Mouse (Mus musculus) G1E (cell line): ENCODE data around the gene Trpm8. TPM values are rescaled to one million over a fixed set of nuclear protein-coding genes. Genes with fewer than 3 reads are reported as not detected.

Experiments
- ATAC-seq: 2 replicates; pipeline ENCODE4 v1.8.0; 2016; ENCODE audit warnings: mild to moderate bottlenecking; ENCODE audit not compliant: insufficient number of reproducible peaks, poor library complexity, low FRiP score, severe bottlenecking; ENCODE audit errors: extremely low read depth
- DNase-seq: peaks from one replicate; pipeline ENCODE4 v3.0.0; 2012; ENCODE audit warnings: low spot score
- H3K27me3 ChIP-seq: 2 replicates; pipeline ENCODE4 v1.6.1; 2012; ENCODE audit warnings: mild to moderate bottlenecking, low read length, inconsistent platforms; ENCODE audit not compliant: insufficient read depth
- H3K36me3 ChIP-seq: replicated peaks from 2 replicates; pipeline ENCODE3; 2012; ENCODE audit warnings: mild to moderate bottlenecking, inconsistent platforms
- H3K4me1 ChIP-seq: 2 replicates; pipeline ENCODE4 v1.6.1; 2012; ENCODE audit warnings: low read depth, low read length, inconsistent platforms, mixed read lengths; ENCODE audit not compliant: insufficient read depth
- H3K4me3 ChIP-seq: 2 replicates; pipeline ENCODE4 v1.5.1; 2012; ENCODE audit warnings: low read depth, mild to moderate bottlenecking, inconsistent platforms, low read length, moderate library complexity, mixed read lengths
- H3K9me3 ChIP-seq: replicated peaks from 2 replicates; pipeline ENCODE4 v1.6.1; 2012; ENCODE audit warnings: inconsistent platforms
- CTCF ChIP-seq: IDR thresholded peaks from 2 replicates; pipeline ENCODE4 v1.5.1; 2012; ENCODE audit warnings: low read depth, low read length, inconsistent platforms, mixed read lengths
- GATA1 ChIP-seq: IDR thresholded peaks from 2 replicates; pipeline ENCODE4 v1.6.1; 2012; ENCODE audit warnings: borderline replicate concordance, low read length, inconsistent platforms, mixed read lengths
- GATA2 ChIP-seq: IDR thresholded peaks from 2 replicates; pipeline ENCODE4 v1.6.1; 2012; ENCODE audit warnings: low read depth, low read length, inconsistent platforms, borderline replicate concordance
- POLR2AphosphoS5 ChIP-seq: IDR thresholded peaks from 2 replicates; pipeline ENCODE4 v1.6.1; 2012; ENCODE audit warnings: low read depth, low read length, inconsistent platforms; ENCODE audit not compliant: insufficient replicate concordance
- TAL1 ChIP-seq: conservative IDR thresholded peaks from 2 replicates; pipeline ENCODE4 v1.6.1; 2012; ENCODE audit warnings: low read depth, low read length, inconsistent platforms, mixed read lengths
- polyA plus RNA-seq: library from polyadenylated mRNA; stranded (reverse); fragments of >175 nt; gene quantifications from 2 replicates; pipeline ENCODE4 v1.2.3, GENCODE M21; 2012
- total RNA-seq, 2 experiments: library from RNA; stranded (forward) in 1 of 2; stranded (reverse) in 1 of 2; fragments of 200-1000 nt in 1 of 2; fragments of >200 nt in 1 of 2; fragmentation: Nextera tagmentation in 1 of 2; gene quantifications; 2 replicates each; pipeline ENCODE4 v1.2.3; 2014 to 2017

Gene Trpm8
- total and polyA plus RNA-seq, 3 experiments: not detected

DNA sequence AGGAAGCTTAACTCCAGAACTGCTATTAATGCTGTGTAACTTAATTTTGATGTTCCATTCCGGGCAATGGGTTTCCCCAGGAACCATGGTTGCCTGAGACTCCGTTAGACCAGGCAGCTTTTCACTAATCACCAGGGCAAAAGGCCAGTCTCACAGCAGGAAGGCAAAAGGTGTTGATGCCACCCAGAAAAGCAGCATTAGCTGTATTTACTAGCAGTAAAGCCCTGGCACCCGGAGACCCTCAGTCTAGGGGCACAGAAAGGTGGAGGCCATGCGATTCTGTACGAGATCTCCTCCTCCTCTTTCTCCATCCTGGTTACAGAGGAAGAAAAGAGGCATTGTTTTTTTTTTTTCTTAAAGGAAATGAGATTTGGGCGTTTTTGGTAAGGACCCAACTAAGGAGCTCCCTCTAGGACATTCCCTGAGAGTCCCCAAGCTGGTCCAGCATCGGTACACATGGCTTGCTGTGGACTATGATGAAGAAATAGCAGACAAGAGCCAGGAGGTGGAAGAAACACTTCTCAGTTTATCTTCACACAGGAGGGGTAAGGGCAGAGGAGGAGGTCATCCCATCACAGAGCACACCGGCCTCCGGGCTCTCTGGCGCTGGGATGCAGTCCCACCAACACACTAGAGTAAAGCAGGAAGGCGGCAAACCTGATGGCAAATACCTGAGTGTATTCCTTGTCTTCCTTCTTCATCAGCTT, 2.9 kb upstream of the Trpm8 start:
- H3K4me3 ChIP-seq: no peak overlapping the region
- H3K4me1 ChIP-seq: peaks cover 50% of the 10 kb centered on the region
- no peak for DNase-seq
- H3K9me3 ChIP-seq: no peaks in the 10 kb centered on the region; the same call in 1 of the 2 replicates
- peaks cover 65% of the 10 kb centered on the region for H3K36me3 ChIP-seq
- H3K27me3 ChIP-seq: no peaks in the 10 kb centered on the region
- no peak for TF ChIP-seq CTCF
- TF ChIP-seq GATA1: no peak
- TF ChIP-seq POLR2AphosphoS5: no peak
- no peak for TF ChIP-seq GATA2
- no peak for TF ChIP-seq TAL1
- ATAC-seq: no peak

DNA sequence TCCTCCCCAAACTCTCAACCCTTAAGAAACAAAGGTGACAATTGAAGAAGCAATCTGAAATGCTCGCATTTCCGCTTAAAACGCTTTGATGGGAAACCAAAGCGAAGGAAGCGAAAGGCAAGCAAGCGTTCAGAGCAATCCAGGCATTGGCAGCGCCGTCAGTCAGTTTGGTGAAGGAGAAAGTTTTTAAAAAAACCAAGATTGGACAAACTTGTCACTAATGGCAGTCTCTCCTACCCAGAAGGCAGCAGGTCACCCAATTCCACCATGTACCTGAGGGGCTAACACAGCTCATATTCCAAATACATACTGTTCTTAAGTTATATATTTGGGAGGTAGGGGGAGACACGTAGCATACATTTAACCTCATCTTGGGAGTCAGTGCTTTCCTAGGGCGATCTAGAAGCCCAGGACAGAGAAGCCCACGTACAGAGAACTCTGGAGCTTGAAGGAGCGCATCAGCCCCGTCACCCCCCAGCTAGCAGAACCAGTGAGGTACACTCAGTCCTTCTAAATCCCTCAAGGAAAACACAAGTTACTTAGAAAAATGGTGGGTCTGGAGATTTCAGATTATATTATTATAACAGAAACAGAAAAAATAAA, 2.3 kb upstream of the Trpm8 start:
- no peak for DNase-seq
- Histone ChIP-seq H3K27me3 (0 out of 2 replicates have a peak, but pooled peaks cover 3% of the 10 kb centered on the region), H3K9me3 (no peaks in the 10 kb centered on the region; the same call in 1 of the 2 replicates), H3K36me3 (peaks cover 58% of the 10 kb centered on the region), H3K4me3 (no peak overlapping the region), H3K4me1 (peaks cover 52% of the 10 kb centered on the region)
- no peak for ATAC-seq
- no peak for TF ChIP-seq CTCF
- no peak for TF ChIP-seq POLR2AphosphoS5
- TF ChIP-seq GATA1: no peak
- TF ChIP-seq GATA2: no peak
- TF ChIP-seq TAL1: no peak

DNA sequence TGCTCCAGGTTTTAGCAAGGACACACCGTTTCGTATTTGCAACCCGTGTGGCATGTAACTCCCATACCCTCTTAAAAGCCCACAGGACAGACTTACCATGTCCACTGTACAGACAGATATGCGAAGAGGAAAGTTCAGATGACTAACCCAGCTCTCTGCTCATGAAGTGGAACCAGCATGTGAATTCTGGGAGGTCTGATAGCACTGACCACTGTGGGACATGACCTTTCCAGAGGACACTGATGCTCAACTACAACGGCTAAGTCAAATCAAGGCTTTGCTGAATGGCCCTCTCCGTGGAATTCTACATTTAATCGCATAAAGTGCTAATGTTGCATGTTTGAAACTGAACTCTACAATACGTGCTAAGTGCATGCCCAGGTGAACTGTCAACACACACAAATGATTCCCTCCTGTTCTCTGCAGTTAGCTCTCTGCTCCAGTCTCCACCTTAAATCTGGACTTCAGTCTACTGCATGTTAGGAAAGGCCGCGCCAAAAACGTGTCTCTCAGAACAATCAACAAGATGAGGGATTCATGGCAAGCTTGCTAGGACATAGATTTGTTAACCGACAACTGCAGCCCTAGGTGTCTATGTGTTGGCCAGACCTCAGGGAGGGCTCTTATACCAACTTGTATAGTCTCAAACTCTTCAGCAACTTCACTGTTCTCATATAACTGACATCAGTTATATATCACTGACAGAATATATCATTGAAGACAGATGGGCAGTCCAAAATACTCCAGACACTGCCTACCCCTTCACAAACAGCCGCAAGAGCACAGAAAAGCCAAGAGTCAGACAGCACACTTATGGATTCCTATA, 1.6 kb upstream of the Trpm8 start:
- H3K4me1 ChIP-seq: peaks cover 52% of the 10 kb centered on the region
- peaks cover 53% of the 10 kb centered on the region for H3K36me3 ChIP-seq
- H3K27me3 ChIP-seq: 0 out of 2 replicates have a peak, but pooled peaks cover 4% of the 10 kb centered on the region
- peak overlapping the region; percentile 72 for H3K4me3 ChIP-seq
- ATAC-seq (no peak), DNase-seq (no peak)
- no peak for TF ChIP-seq GATA1
- no peak for TF ChIP-seq CTCF
- TF ChIP-seq GATA2: no peak
- TF ChIP-seq POLR2AphosphoS5: no peak
- TF ChIP-seq TAL1: no peak
- H3K9me3 ChIP-seq: no peaks in the 10 kb centered on the region; the same call in 1 of the 2 replicates

DNA sequence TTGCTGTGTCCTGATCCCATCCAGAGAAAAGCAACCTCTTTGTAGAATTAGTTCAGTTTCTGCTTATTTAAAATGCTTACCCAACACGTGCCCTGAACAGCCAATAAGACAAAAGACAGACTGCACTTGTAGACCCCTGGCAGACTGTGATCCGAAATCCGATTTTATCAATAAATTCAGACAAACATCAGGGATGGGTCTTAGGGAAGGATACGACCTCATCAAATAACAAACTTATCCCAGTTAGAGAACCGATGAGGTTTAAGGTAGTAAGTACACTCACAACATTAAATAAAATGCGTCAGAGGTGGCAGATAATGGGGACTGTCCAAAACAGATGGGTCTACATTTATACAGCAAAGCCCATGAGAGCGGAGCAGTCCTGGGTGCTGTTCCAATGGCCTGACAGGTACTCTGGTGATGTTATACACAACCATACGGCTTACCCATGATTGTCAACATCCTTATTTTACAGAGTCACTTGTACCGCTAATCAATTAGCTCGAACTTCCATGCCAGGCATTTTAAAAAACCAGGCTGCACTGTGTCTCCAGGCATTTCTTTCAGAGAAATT, 850 bp upstream of the Trpm8 start:
- Histone ChIP-seq H3K4me1 (peaks cover 52% of the 10 kb centered on the region), H3K36me3 (peaks cover 47% of the 10 kb centered on the region), H3K27me3 (peaks cover 7% of the 10 kb centered on the region; the same call in 1 of the 2 replicates), H3K4me3 (peak overlapping the region; percentile 72), H3K9me3 (no peaks in the 10 kb centered on the region; the same call in 1 of the 2 replicates)
- no peak for DNase-seq
- ATAC-seq: peak; percentile 4
- TF ChIP-seq GATA1 (no peak), POLR2AphosphoS5 (no peak), CTCF (no peak), TAL1 (no peak), GATA2 (no peak)

DNA sequence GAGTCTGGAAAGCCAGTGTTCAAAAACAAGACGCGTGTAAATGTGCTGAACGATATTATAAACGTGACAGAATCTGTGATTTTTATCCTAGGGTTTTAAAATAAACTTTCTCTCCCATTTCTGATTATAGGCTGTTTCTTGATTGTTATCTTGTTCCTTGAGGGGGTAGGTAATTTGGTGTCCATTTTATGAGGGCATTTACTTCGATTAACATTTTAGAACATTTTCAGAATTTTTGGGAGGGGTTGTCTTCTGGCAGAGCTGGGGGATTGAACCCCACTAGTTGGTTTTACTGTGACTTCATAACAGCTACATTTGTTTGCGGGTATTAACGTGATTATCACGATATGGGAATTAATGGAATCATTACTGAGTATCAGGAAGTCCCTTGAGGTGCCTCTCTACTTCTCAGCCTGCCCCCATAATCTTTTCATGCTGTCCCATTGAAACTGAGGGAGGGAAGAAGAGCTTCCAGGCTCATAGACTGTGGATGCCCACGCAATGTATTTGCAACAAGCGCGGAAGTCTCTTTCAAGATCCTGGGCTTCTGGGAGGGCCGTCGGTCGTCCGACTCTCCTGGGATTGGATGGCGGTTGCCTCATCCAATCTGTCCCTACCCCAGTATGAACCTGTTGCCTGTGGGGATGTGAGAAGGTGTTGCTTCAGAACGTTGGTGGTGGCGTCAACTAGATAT, 504 bp downstream of the Trpm8 start:
- Histone ChIP-seq H3K36me3 (peaks cover 34% of the 10 kb centered on the region), H3K9me3 (no peaks in the 10 kb centered on the region), H3K27me3 (peaks cover 7% of the 10 kb centered on the region; the same call in 1 of the 2 replicates), H3K4me3 (peak overlapping the region; percentile 72), H3K4me1 (peaks cover 52% of the 10 kb centered on the region)
- DNase-seq (no peak), ATAC-seq (no peak)
- TF ChIP-seq CTCF (no peak), GATA2 (no peak), GATA1 (no peak), POLR2AphosphoS5 (no peak), TAL1 (no peak)
